Mouse (Mus musculus): ENCODE results near the gene Apol10b. TPM values are rescaled to one million over a fixed set of nuclear protein-coding genes. Genes with fewer than 3 reads are reported as not detected.

Apol10b gene
- total and polyA plus RNA-seq, 2 experiments from 2014 or later: 0.11 TPM; not detected in 1

Other genes with a start within 250 kb of the Apol10b start
- gene Apol7a, start 197.0 kb downstream of the Apol10b start, total RNA-seq (2014; rRNA removed; ENCODE audit: low replicate concordance): 1.3 TPM in 1 of 2 replicates, not detected in the other
- 0.20 and 0.27 TPM in 2 replicates for gene Apol7a, start 197.0 kb downstream of the Apol10b start, polyA plus RNA-seq (2015; fragmentation: Nextera tagmentation; extraction: Ambion mirVana)
- 0.12 TPM in 1 of 2 replicates, not detected in the other for gene Apol9a, start 185.0 kb downstream of the Apol10b start, total RNA-seq (2014; rRNA removed; ENCODE audit: low replicate concordance)
- 0.45 and 0.52 TPM in 2 replicates for gene Apol9a, start 185.0 kb downstream of the Apol10b start, polyA plus RNA-seq (2015; fragmentation: Nextera tagmentation; extraction: Ambion mirVana)
- not detected in 2 replicates for gene Apol7b, start 148.6 kb downstream of the Apol10b start, total RNA-seq (2014; rRNA removed; ENCODE audit: low replicate concordance)
- not detected in 2 replicates for gene Apol7b, start 148.6 kb downstream of the Apol10b start, polyA plus RNA-seq (2015; fragmentation: Nextera tagmentation; extraction: Ambion mirVana)
- gene Apol10a, start 119.1 kb downstream of the Apol10b start, total RNA-seq (2014; rRNA removed; ENCODE audit: low replicate concordance): not detected in 2 replicates
- gene Apol10a, start 119.1 kb downstream of the Apol10b start, polyA plus RNA-seq (2015; fragmentation: Nextera tagmentation; extraction: Ambion mirVana): 0.04 TPM in 1 of 2 replicates, not detected in the other
- gene Apol11a, start 87.9 kb downstream of the Apol10b start, total RNA-seq (2014; rRNA removed; ENCODE audit: low replicate concordance): not detected in 2 replicates
- gene Apol11a, start 87.9 kb downstream of the Apol10b start, polyA plus RNA-seq (2015; fragmentation: Nextera tagmentation; extraction: Ambion mirVana): not detected in 2 replicates
- gene Apol7c, start 62.8 kb downstream of the Apol10b start, total RNA-seq (2014; rRNA removed; ENCODE audit: low replicate concordance): 0.12 TPM in 1 of 2 replicates, not detected in the other
- not detected in 2 replicates for gene Apol7c, start 62.8 kb downstream of the Apol10b start, polyA plus RNA-seq (2015; fragmentation: Nextera tagmentation; extraction: Ambion mirVana)
- gene 1700025B11Rik, start 34.2 kb downstream of the Apol10b start, total RNA-seq (2014; rRNA removed; ENCODE audit: low replicate concordance): not detected in 2 replicates
- gene 1700025B11Rik, start 34.2 kb downstream of the Apol10b start, polyA plus RNA-seq (2015; fragmentation: Nextera tagmentation; extraction: Ambion mirVana): not detected in 2 replicates
- not detected in 2 replicates for gene Gm36245, start 3.1 kb upstream of the Apol10b start, total RNA-seq (2014; rRNA removed; ENCODE audit: low replicate concordance)
- gene Gm36245, start 3.1 kb upstream of the Apol10b start, polyA plus RNA-seq (2015; fragmentation: Nextera tagmentation; extraction: Ambion mirVana): not detected in 2 replicates
- gene Apol11b, start 47.2 kb upstream of the Apol10b start, total RNA-seq (2014; rRNA removed; ENCODE audit: low replicate concordance): 0.50 TPM in 1 of 2 replicates, not detected in the other
- 0.05 and 0.18 TPM in 2 replicates for gene Apol11b, start 47.2 kb upstream of the Apol10b start, polyA plus RNA-seq (2015; fragmentation: Nextera tagmentation; extraction: Ambion mirVana)
- not detected in 2 replicates for gene Apol7e, start 102.7 kb upstream of the Apol10b start, total RNA-seq (2014; rRNA removed; ENCODE audit: low replicate concordance)
- not detected in 2 replicates for gene Apol7e, start 102.7 kb upstream of the Apol10b start, polyA plus RNA-seq (2015; fragmentation: Nextera tagmentation; extraction: Ambion mirVana)
- gene Apol9b, start 132.9 kb upstream of the Apol10b start, total RNA-seq (2014; rRNA removed; ENCODE audit: low replicate concordance): 0.23 and 0.81 TPM in 2 replicates
- gene Apol9b, start 132.9 kb upstream of the Apol10b start, polyA plus RNA-seq (2015; fragmentation: Nextera tagmentation; extraction: Ambion mirVana): 0.14 and 0.30 TPM in 2 replicates
- 0.46 TPM in 1 of 2 replicates, not detected in the other for gene Apol8, start 160.9 kb upstream of the Apol10b start, total RNA-seq (2014; rRNA removed; ENCODE audit: low replicate concordance)
- 0.04 TPM in 1 of 2 replicates, not detected in the other for gene Apol8, start 160.9 kb upstream of the Apol10b start, polyA plus RNA-seq (2015; fragmentation: Nextera tagmentation; extraction: Ambion mirVana)
- 62.0 and 63.6 TPM in 2 replicates for gene Myh9, start 246.1 kb upstream of the Apol10b start, total RNA-seq (2014; rRNA removed; ENCODE audit: low replicate concordance)
- gene Myh9, start 246.1 kb upstream of the Apol10b start, polyA plus RNA-seq (2015; fragmentation: Nextera tagmentation; extraction: Ambion mirVana): 15.7 and 17.5 TPM in 2 replicates